Mouse (Mus musculus) embryonic fibroblast, embryonic 13.5 days (primary cell): Measurements from ENCODE around the gene Irs1. TPM values are rescaled to one million over a fixed set of nuclear protein-coding genes. Genes with fewer than 3 reads are reported as not detected.

ENCODE experiments used
- H3K27ac ChIP-seq: 2 replicates; pipeline ENCODE4 v1.5.1; 2012; ENCODE audit warnings: low read length, control low read depth, inconsistent platforms; ENCODE audit not compliant: insufficient read depth
- H3K4me1 ChIP-seq: 2 replicates; pipeline ENCODE4 v1.6.1; 2011; ENCODE audit warnings: low read length; ENCODE audit not compliant: control insufficient read depth, insufficient read depth
- H3K4me3 ChIP-seq: 2 replicates; pipeline ENCODE4 v1.5.1; 2011; ENCODE audit warnings: mild to moderate bottlenecking, control low read depth, low read length; ENCODE audit not compliant: insufficient read depth
- CTCF ChIP-seq: IDR thresholded peaks from 2 replicates; pipeline ENCODE4 v1.5.1; 2011; ENCODE audit warnings: mild to moderate bottlenecking, control low read depth, low read length, moderate library complexity, borderline replicate concordance; ENCODE audit not compliant: insufficient read depth
- POLR2A ChIP-seq: IDR thresholded peaks from 2 replicates; pipeline ENCODE4 v1.6.1; 2011; ENCODE audit warnings: low read depth, mild to moderate bottlenecking, control low read depth, low read length, moderate library complexity
- polyA plus RNA-seq: library from polyadenylated mRNA; stranded (reverse); fragments of >200 nt; gene quantifications from 2 replicates; pipeline ENCODE4 v1.2.4, GENCODE M21; 2011; ENCODE audit warnings: low read depth; ENCODE audit not compliant: missing spikeins, insufficient read length

Gene Irs1
- polyA plus RNA-seq, 1 experiment, result 41.2 TPM

- TF ChIP-seq POLR2A, result no peak
- Histone ChIP-seq H3K4me1 (no peaks in the 10 kb centered on the region), H3K27ac (no peak overlapping the region), H3K4me3 (no peak overlapping the region)
Measured at GRCm38 (mm10) chr1:82235455-82236104, 55.6 kb downstream of the Irs1 start.

DNA sequence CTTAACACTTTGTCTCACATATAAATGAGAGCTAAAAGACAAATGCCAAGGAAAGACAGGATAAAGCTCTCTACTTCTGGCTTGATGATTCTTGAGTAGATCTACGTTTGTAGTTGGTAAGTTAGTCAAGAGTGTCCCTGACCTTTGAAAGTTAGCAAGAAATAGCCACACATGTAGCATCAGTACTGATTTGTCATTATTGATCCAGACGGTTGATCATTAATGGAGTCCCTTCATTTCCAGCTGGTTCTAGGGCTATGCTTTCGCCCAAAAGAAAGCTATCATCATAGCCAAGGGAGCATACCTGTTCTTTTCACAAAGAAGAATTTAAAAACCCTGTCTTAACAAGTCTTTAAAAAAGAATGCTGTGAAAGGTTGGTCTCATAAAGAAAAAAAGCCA lies 56.6 kb downstream of the Irs1 start:
- Histone ChIP-seq H3K4me1 (no peaks in the 10 kb centered on the region), H3K4me3 (no peak overlapping the region), H3K27ac (no peak overlapping the region)
- TF ChIP-seq CTCF, result no peak
- no peak for TF ChIP-seq POLR2A

DNA sequence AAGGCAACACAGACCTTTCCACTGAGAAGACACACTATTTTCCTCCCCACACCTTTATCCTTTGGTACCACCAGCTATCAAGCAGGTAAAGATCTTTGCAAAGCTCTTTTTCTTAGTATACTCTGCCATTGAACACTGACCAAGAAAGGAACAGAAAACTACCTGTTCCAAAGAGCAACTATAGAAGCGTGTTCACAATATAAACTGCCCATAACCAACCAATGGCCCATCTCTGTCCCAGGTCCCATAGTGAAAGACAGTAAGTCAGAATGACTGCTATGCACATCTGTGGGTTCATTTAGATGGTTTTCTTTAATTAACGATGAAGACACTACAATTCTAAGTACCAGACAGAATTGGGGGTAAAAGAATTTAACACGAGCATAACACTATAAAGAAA lies 58.4 kb downstream of the Irs1 start, which contains the start of gene Gm9747:
Gene Gm9747 (plus strand): TSS at position 301 of the 400 bp plus-strand sequence.
- TF ChIP-seq POLR2A (no peak), CTCF (no peak)
- Histone ChIP-seq H3K4me1 (no peaks in the 10 kb centered on the region), H3K27ac (no peak within 1 kb of the TSS), H3K4me3 (no peak within 1 kb of the TSS)

DNA sequence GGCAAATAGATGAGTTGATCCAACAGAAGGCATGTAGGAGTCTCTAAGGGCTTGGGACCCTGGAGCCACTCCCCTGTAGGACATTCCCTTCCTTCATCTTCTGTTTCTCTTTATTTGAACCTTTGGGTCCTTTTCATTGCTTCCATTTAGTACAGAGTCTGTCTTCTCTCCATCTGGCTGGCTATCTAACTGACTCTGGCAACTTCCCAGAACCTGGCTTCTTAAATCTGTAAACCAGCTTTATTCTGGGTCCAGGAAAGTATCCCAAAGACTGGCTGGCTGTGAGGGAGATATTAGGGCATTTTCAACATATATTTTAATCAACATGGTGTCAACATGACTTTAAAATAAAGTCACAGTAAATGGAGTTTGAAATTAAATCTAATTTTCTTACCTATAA lies 62.4 kb downstream of the Irs1 start:
- Histone ChIP-seq H3K27ac (no peak overlapping the region), H3K4me3 (no peak overlapping the region), H3K4me1 (no peaks in the 10 kb centered on the region)
- TF ChIP-seq POLR2A (no peak), CTCF (no peak)

- no peak overlapping the region for H3K4me3 ChIP-seq
- no peaks in the 10 kb centered on the region for H3K4me1 ChIP-seq
- peak overlapping the region; percentile 40; the same call in 1 of the 2 replicates for H3K27ac ChIP-seq
- TF ChIP-seq CTCF, result no peak
- no peak for TF ChIP-seq POLR2A
Measured at GRCm38 (mm10) chr1:82223042-82223795, 68.0 kb downstream of the Irs1 start.

GRCm38 (mm10) chr1:82221462-82221861 lies 69.8 kb downstream of the Irs1 start:
- Histone ChIP-seq H3K4me1 (no peaks in the 10 kb centered on the region), H3K27ac (no peak overlapping the region), H3K4me3 (no peak overlapping the region)
- no peak for TF ChIP-seq POLR2A
- no peak for TF ChIP-seq CTCF

GRCm38 (mm10) chr1:82220673-82221396 lies 70.4 kb downstream of the Irs1 start:
- Histone ChIP-seq H3K4me3 (no peak overlapping the region), H3K4me1 (no peaks in the 10 kb centered on the region), H3K27ac (no peak overlapping the region)
- TF ChIP-seq POLR2A (no peak), CTCF (no peak)

- Histone ChIP-seq H3K4me3 (no peak overlapping the region), H3K27ac (no peak overlapping the region), H3K4me1 (no peaks in the 10 kb centered on the region)
- TF ChIP-seq CTCF, result no peak
- TF ChIP-seq POLR2A, result no peak
Measured at GRCm38 (mm10) chr1:82207511-82207910, 83.7 kb downstream of the Irs1 start.

DNA sequence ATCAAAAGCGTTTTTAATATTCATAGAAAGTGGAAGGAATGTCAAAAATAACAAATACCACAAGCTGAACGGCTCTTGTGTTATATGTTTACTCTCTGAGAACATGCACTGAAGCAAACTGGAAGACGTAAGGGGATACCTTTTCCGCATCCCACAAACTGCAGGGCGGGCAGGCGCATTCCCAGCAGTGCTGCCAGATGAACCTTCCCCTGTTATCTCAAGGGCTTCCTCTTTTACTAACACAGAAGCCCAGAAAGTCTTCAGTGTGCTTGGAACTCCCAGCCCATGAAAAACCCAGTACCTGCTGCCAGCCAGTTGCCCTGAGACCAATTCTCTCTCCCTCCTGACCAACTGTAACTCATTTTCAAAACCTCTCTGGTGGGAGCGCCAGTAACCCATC lies 90.6 kb downstream of the Irs1 start:
- peak overlapping the region; percentile 70; the same call in 1 of the 2 replicates for H3K27ac ChIP-seq
- H3K4me1 ChIP-seq, result peaks cover 2% of the 10 kb centered on the region; the same call in 1 of the 2 replicates
- TF ChIP-seq POLR2A (no peak), CTCF (no peak)
- H3K4me3 ChIP-seq, result no peak overlapping the region

- Histone ChIP-seq H3K4me1 (peaks cover 2% of the 10 kb centered on the region; the same call in 1 of the 2 replicates), H3K4me3 (no peak overlapping the region), H3K27ac (peak overlapping the region; percentile 70)
- no peak for TF ChIP-seq CTCF
- no peak for TF ChIP-seq POLR2A
Measured at GRCm38 (mm10) chr1:82199918-82200317, 91.3 kb downstream of the Irs1 start.
